Mouse (Mus musculus): ENCODE results near the gene P4htm. TPM values are rescaled to one million over a fixed set of nuclear protein-coding genes. Genes with fewer than 3 reads are reported as not detected.
A peak's percentile ranks its signal among the peaks of the same experiment; 100 is the strongest.

The P4htm gene
- polyA plus RNA-seq, 1 experiment from 2014 or later, result 11.9 TPM

DNA sequence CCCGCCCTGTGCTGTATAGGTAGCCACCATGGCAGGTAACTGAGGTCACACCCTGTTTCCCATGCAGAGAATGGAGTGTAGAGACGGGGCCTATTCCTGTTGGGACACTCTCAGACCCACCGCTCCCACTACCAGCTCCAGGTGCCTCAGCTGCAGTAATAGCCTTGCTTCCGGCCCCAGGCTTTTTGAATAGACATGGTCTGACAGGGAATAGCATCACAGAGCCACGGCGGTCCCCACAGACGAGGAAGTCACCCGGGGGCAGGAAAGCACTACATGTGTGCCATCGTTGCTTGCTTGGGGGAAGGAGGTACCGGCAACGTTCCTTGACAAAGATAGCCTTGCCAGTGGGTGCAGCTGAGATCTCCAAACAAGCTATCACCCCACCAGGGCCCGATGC lies 22.5 kb downstream of the P4htm start:
- H3K27ac ChIP-seq, result no peak overlapping the region
- peaks cover 67% of the 10 kb centered on the region for H3K36me3 ChIP-seq (replicated peaks)
- WGBS, result 93% methylated on average over 12 of the region's 12 CpGs
- H3K9me3 ChIP-seq, result no peaks in the 10 kb centered on the region
- H3K4me3 ChIP-seq, result 0 out of 2 replicates have a peak overlapping the region, but pooled peaks have one; percentile 14
- no peak for DNase-seq (ENCODE audit: extremely low spot score, low spot score)
- H3K4me1 ChIP-seq, result peaks cover 79% of the 10 kb centered on the region
- no peaks in the 10 kb centered on the region for H3K27me3 ChIP-seq (ENCODE audit: poor library complexity, severe bottlenecking)

DNA sequence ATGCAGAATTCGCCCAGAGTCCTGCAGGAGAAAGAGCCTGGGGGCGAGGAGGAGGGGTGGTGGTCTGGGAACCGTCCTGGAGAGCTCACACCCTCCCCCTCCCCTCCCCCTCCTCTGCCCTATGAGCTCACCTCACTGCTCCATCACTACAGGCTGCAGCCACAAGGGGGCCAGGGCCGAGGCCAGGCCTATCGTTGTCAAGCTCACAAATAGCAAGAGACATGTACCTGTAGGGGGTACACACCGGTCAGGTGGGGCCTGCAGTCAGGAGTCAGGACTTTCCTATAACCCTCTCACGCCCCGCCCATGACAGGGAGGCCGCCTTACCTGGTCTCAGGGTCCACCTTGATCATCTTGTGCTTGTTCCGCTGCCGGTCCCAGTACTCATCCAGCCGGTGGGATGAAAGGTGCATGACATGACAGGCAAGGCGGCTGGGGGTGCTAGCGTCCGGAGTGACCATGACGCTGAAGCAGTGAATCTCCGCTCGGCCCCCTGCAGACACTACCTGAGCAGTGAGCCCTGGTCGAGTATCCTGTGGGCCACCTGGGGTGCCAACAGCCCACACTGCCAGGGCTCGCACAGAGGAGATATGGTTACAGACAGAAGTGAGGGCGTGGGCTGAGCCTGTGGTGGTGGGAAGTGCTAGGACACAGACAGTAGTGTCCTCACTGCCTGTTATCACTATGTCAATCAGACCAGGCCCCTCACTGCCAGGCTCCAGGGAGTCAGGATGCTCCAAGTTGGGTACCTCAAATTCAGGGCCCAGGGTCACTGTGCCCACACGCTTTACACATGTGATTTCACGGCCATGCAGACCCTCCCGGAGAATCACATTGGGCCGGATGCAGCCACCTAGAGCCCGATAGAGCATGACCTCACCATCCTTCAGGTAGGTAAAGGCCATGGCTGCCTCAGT lies 23.4 kb downstream of the P4htm start:
- H3K27ac ChIP-seq, result peak overlapping the region; percentile 58
- peaks cover 67% of the 10 kb centered on the region for H3K36me3 ChIP-seq (replicated peaks)
- peak; percentile 76 for DNase-seq (ENCODE audit: extremely low spot score, low spot score)
- H3K9me3 ChIP-seq, result no peaks in the 10 kb centered on the region
- H3K27me3 ChIP-seq (ENCODE audit: poor library complexity, severe bottlenecking), result no peaks in the 10 kb centered on the region
- peak overlapping the region; percentile 9; the same call in 1 of the 2 replicates for H3K4me3 ChIP-seq
- WGBS, result 51% methylated on average over 25 of the region's 26 CpGs
- peaks cover 79% of the 10 kb centered on the region for H3K4me1 ChIP-seq

DNA sequence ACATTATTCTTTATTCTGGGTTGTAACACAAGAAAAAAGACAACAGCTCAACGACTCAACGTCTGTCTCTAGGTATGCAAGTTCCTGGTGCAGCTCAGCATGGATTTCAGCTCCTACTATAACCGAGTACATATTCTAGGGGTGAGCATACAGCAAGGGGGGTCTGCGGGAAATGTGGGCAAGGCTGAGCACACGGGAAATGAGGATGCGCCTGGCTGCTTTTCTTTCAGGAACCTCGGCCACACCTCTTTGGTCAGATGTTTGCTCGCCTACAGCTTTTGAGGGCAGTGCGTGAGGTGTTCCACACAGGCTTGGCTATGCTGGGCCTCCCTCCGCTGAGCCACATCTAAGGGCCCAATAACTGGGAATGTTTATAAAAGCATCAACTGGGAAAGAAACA lies 25.1 kb downstream of the P4htm start:
- Histone ChIP-seq H3K4me1 (peaks cover 84% of the 10 kb centered on the region), H3K27me3 (ENCODE audit: poor library complexity, severe bottlenecking) (no peaks in the 10 kb centered on the region), H3K27ac (no peak overlapping the region), H3K9me3 (no peaks in the 10 kb centered on the region), H3K4me3 (no peak overlapping the region), H3K36me3 (replicated peaks) (peaks cover 69% of the 10 kb centered on the region)
- WGBS, result 91% methylated on average over 10 of the region's 10 CpGs
- DNase-seq (ENCODE audit: extremely low spot score, low spot score), result no peak

DNA sequence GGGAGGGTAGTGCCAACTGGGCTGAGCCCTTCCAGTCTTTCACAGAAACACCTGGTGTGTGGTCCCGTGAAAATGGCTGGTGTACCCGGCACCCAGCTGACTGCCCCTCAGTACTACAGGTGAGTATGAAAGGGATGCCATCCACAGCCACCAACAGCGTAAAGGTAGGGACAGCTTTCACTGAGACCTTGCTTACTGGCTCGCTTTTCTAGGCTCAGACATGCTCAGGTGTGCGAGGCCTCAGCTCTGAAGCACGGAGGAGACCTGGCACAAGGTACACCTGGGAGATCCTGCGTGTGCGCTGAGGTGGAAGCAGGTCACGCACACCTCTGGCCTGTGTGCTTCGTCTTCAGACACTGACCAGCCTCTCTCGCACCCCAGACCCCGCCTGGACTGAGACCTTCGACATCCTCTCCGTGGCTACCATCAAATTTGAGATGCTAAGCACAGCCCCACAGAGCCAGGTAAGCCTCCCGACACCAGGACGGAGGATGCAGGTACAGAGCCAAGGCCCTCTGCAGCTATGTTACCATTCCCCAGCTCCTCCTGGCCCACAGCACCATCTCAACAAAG lies 26.0 kb downstream of the P4htm start:
- Histone ChIP-seq H3K4me1 (peaks cover 83% of the 10 kb centered on the region), H3K27ac (no peak overlapping the region), H3K27me3 (ENCODE audit: poor library complexity, severe bottlenecking) (no peaks in the 10 kb centered on the region), H3K9me3 (no peaks in the 10 kb centered on the region), H3K36me3 (replicated peaks) (peaks cover 63% of the 10 kb centered on the region), H3K4me3 (no peak overlapping the region)
- 96% methylated on average over 16 of the region's 16 CpGs for WGBS
- no peak for DNase-seq (ENCODE audit: extremely low spot score, low spot score)

DNA sequence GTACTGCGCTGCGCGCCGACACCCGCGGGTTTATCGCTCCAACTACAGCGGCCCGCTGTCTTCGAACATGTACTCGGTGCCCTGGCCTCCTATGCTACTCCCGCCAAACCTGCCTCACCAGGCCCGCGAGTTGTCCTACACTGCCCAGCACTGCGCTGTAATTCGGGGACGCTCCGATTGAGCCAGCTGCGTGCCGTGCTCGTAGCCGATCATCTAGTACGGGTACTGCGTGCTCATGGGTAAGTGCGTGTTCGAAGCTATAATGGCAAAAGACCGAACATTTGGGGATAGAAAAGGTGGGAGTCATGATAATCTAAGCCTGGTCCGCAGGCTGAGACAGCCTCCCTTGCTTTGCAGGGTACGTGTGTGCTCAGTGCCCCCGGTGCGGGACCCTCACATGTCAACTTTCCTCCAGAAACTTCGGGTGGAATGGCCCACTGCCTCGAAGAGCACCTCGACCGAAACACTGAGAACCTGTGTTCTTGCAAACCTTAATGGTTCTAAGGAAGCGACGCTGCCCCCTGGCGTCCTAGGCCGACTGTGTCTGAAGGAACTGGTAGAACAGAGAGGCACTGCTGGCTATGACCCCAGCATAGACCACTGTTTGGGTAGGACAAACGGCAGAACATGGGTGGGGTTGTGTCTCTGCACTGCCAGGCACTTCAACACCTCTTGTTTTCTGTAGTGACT lies 27.1 kb downstream of the P4htm start:
- H3K27me3 ChIP-seq (ENCODE audit: poor library complexity, severe bottlenecking), result no peaks in the 10 kb centered on the region
- peak overlapping the region; percentile 64 for H3K4me3 ChIP-seq
- DNase-seq (ENCODE audit: extremely low spot score, low spot score), result peak; percentile 79
- H3K4me1 ChIP-seq, result peaks cover 83% of the 10 kb centered on the region
- no peaks in the 10 kb centered on the region for H3K9me3 ChIP-seq
- WGBS, result 3% methylated on average over 40 of the region's 40 CpGs
- peak overlapping the region; percentile 80 for H3K27ac ChIP-seq
- H3K36me3 ChIP-seq (replicated peaks), result peaks cover 60% of the 10 kb centered on the region

DNA sequence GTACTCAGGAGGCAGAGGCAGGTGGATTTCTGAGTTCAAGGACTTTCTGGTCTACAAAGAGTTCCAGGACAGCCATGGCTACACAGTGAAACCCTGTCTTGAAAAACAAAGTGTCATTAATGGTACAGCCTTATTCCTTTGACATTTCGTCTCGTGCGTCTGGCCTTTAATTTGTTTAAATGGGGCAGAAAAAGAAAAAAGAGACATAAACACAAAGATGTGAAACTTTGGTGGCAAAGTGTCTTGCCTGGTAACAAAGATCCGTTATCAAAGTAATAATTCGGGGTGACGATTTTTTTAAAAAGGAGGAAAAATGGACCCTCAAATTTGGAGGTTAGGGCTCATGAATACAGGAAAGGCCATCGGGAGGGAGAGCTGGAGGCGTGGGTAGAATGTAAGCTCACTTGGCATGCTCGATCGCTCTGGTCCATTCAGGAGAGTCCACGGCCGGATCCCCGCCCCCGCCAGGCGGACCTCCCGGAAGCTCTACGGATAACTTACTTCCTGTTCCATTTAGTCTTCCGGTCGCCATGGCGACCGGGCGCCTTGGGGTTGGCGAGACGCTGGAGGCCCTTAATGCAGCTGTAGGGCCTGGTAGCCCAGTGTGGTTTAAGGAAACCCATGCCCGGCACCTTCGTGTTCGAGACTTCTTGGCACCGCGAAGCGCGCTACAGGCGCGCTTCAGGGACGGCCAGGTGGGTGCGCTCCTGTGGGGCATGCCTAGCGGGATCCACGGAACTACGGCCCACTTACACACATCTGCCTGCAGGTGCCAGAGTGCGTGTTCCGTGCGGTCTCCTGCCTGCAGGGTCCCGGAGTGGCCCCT lies 27.9 kb downstream of the P4htm start, which contains the start of gene Dalrd3:
Gene Dalrd3 (plus strand): TSS at position 506 of the 826 bp plus-strand sequence.
- WGBS, result 7% methylated on average over 42 of the region's 42 CpGs
- Histone ChIP-seq H3K36me3 (replicated peaks) (peaks cover 60% of the 10 kb centered on the region), H3K27ac (peak within 1 kb of the TSS; percentile 80), H3K4me3 (peak within 1 kb of the TSS; percentile 64), H3K4me1 (peaks cover 75% of the 10 kb centered on the region), H3K9me3 (no peaks in the 10 kb centered on the region), H3K27me3 (ENCODE audit: poor library complexity, severe bottlenecking) (no peaks in the 10 kb centered on the region)
- peak; percentile 94 for DNase-seq (ENCODE audit: extremely low spot score, low spot score)

DNA sequence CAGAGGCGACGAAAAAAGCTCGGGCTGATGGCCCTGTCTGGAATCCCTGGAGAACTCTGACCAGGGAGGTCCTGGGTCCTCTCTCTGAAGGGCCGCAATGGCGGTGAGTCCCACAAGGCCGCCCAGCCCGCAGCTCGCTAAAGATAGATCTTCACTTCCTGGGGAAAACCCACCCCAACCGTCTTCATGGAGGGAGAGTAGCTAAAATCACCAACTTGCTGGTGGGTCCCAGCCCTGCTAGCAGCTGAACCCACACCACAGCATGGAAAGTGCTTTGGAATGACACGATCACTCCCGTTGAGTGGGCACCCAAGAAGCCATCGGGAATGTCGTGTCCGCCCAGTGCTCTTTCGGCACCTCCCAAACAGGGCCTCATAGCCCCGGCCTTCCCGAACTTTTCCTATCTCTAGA lies 29.0 kb downstream of the P4htm start:
- Histone ChIP-seq H3K4me1 (peaks cover 64% of the 10 kb centered on the region), H3K4me3 (peak overlapping the region; percentile 64), H3K27me3 (ENCODE audit: poor library complexity, severe bottlenecking) (no peaks in the 10 kb centered on the region), H3K27ac (peak overlapping the region; percentile 92), H3K9me3 (no peaks in the 10 kb centered on the region), H3K36me3 (replicated peaks) (peaks cover 60% of the 10 kb centered on the region)
- 79% methylated on average over 17 of the region's 17 CpGs for WGBS
- no peak for DNase-seq (ENCODE audit: extremely low spot score, low spot score)

DNA sequence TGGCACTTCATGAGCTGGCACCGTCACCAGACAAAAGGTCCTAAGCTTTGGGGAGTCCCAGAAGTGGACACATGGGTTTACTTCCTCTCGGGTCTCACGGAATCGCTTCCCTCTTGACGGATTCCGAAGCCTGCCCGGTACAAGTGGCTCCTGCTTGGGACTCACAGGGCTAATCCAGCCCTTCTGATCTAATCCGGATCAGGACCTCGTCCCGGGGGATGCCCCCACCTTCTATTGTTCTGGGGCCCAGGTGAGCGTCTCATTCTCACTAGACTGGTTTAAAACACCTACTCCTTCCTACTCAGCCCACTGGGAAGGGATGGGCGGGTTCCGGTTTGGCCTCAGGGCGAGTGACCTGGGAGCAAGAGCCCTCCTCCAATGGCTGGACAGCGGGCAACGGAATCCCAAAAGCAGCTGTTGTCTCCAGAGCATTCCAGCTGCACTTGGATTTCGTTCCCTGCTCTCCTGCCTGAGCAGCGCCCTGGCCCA lies 29.5 kb downstream of the P4htm start:
- DNase-seq (ENCODE audit: extremely low spot score, low spot score), result no peak
- 6% methylated on average over 18 of the region's 18 CpGs for WGBS
- no peaks in the 10 kb centered on the region for H3K9me3 ChIP-seq
- H3K36me3 ChIP-seq (replicated peaks), result peaks cover 60% of the 10 kb centered on the region
- H3K4me3 ChIP-seq, result peak overlapping the region; percentile 64
- peaks cover 59% of the 10 kb centered on the region for H3K4me1 ChIP-seq
- H3K27me3 ChIP-seq (ENCODE audit: poor library complexity, severe bottlenecking), result no peaks in the 10 kb centered on the region
- H3K27ac ChIP-seq, result peak overlapping the region; percentile 92

DNA sequence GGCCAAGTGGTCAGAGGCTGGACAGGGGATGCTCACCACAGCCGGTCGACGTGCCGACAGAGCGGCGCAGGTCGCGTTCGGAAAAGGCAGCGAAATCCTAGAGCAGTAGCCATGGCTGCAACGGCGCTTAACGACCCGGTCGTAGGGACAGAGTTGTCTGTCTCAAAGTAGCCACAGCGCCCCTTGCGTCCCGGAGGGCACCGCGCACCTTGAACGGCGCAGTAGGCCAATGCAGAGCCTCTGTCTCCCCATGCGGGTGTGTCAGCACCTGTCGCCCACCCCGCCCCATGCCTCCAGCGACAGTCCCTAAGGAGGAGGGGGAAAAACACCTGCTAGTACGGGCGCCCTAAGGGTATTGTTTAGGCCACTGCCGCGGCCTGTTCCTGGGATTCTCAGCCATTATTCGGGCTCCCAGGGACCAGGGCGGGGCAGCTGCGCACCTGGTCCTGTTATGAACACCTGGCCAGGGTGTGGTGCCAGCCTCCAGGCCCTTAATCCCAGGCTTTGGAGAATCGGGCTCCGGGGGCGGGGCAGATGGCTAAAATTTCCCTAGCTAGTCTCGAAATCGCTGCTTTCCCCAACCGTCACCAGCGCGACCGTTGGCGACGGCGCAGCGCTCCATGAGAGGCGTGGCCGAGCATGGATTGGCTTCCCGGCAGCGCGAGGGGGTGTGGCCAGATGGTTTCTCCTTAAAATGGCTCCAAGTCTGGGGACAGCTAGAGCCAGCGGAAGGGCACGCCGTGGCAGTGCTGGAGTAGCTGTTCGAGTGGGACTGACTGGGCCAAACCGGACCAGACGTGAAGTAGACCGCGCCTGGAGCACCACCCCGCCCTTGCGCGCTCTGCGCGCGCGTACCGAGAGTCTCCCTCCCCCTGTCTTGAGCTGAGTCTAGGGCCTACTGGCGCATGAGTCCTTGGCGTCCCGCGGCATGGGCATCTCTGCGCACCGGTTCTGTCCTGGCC lies 30.4 kb downstream of the P4htm start, which contains the start of gene Ndufaf3:
Gene Ndufaf3 (minus strand): TSS at position 620 of the 962 bp plus-strand sequence.
- Histone ChIP-seq H3K36me3 (replicated peaks) (peaks cover 60% of the 10 kb centered on the region), H3K4me3 (peak within 1 kb of the TSS; percentile 64), H3K27ac (peak within 1 kb of the TSS; percentile 92), H3K9me3 (no peaks in the 10 kb centered on the region), H3K4me1 (peaks cover 60% of the 10 kb centered on the region), H3K27me3 (ENCODE audit: poor library complexity, severe bottlenecking) (no peaks in the 10 kb centered on the region)
- peak; percentile 93 for DNase-seq (ENCODE audit: extremely low spot score, low spot score)
- under 1% methylated on average over 73 of the region's 73 CpGs for WGBS

DNA sequence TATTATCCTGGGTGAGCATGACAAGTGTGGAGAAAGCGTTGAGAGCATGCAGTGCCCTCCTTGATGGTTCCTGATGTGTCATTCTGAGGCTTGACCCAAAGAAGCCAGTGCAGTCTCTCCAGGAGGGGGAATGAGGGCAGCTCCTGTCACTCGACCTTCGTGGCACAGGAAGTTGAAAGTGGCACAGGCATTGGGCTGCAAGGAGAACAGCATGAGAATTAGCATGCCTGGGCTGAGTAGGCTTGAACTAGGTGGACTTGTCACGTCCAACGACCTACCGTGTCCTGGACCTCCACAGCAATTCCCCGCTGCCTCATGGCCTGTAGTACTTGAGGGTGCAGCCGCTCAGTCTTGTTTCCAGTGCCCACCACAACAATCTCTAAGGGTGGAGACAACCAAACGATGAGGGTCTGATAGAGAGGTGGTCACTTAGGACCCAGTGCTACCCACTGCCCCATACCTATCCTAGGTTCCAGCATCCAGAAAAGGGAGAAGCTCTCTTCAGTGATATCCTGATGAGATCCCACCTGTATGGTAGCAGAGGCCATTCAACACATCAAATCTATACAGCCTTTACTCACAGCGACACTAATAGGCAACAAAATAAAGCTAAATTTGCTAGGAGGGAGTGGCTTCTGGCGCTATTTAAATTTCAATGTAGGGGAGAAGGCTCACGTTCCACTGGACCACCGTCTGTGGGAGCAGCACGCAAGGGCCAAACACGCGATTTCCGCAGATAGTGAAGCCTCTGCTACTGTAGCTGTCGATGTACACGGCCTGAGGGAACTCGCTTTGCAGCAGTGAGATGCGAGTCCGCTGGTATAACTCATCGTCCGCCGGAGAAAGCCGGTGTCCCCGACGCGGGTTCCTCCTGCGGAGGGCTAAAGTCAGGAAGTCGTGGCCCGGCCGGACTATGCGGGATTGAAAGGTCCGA lies 31.3 kb downstream of the P4htm start:
- H3K27ac ChIP-seq, result peak overlapping the region; percentile 92
- H3K36me3 ChIP-seq (replicated peaks), result peaks cover 60% of the 10 kb centered on the region
- no peak for DNase-seq (ENCODE audit: extremely low spot score, low spot score)
- peaks cover 68% of the 10 kb centered on the region for H3K4me1 ChIP-seq
- H3K27me3 ChIP-seq (ENCODE audit: poor library complexity, severe bottlenecking), result no peaks in the 10 kb centered on the region
- WGBS, result 12% methylated on average over 35 of the region's 35 CpGs
- peak overlapping the region; percentile 64 for H3K4me3 ChIP-seq
- H3K9me3 ChIP-seq, result no peaks in the 10 kb centered on the region
